8 mouse cellular contexts compared by ENCODE assay signal in the genomic region with DNA sequence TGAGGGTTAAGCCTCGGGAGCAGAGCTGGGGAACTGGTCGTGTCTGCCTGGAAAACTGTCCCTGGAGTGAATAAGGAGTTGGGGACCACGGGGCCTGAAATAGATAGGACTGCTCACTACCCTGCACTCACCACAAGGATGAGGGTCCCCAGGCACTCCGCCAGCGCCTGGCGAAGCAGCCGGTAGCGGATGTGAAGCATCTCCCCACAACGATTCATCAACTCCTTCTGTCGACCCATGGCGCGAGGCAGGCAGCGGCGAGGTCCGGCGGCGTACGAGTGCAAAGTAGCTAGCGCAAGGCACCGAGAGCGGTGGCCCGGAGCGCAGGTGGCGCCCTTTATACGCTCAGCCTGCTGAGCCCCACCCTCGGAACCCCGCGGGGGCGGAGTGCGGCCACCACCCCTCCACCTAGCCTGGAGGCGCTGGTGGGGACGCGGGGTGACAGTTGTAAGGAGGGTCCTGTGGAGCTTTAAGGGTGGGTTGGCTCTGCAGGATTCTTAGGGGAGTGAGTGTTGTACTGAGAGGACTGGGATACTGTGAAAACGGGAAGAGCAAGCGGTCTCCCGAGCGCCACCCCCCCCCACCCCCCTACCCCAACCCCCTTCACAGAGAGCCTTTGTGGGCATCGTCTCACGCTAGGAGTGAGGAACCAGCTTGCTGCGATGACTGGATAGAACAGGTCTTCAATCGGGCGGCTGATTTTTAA. TPM values are rescaled to one million over a fixed set of nuclear protein-coding genes. Genes with fewer than 3 reads are reported as not detected.
DNase-seq lines count a peak whose midpoint lies in the region; ATAC-seq and TF ChIP-seq lines count a peak whose summit lies in the region.

A gene (minus strand): TSS at position 313 of the 706 bp plus-strand sequence.

- H3K36me3 ChIP-seq in testis, adult 2 months (ENCODE audit: control insufficient read depth, insufficient read depth, low read length): no peaks in the 10 kb centered on the region
- H3K36me3 ChIP-seq in forebrain, embryonic 11.5 days (ENCODE audit: control insufficient read depth, insufficient read depth, low read length): no peaks in the 10 kb centered on the region
- no peaks in the 10 kb centered on the region for H3K36me3 ChIP-seq in intestine, embryonic 15.5 days
- no peaks in the 10 kb centered on the region for H3K36me3 ChIP-seq in liver, embryonic 16.5 days (ENCODE audit: control insufficient read depth, insufficient read depth)
- no peaks in the 10 kb centered on the region for H3K36me3 ChIP-seq in neural tube, embryonic 12.5 days

- H3K9me3 ChIP-seq in forebrain, embryonic 11.5 days (ENCODE audit: control insufficient read depth, low read length): no peaks in the 10 kb centered on the region
- H3K9me3 ChIP-seq in intestine, embryonic 15.5 days: no peaks in the 10 kb centered on the region
- no peaks in the 10 kb centered on the region for H3K9me3 ChIP-seq in liver, embryonic 16.5 days (replicated peaks; ENCODE audit: control insufficient read depth, low read length)
- H3K9me3 ChIP-seq in neural tube, embryonic 12.5 days: no peaks in the 10 kb centered on the region

- DNase-seq in testis, postnatal 10 days (ENCODE audit: low spot score): no peak
- peak; percentile 62 for DNase-seq in forebrain, embryonic 11.5 days (ENCODE audit: low spot score)
- peak; percentile 83 for DNase-seq in urinary bladder, postnatal 14 days (ENCODE audit: low spot score)
- no peak for DNase-seq in layer of hippocampus, adult 8-10 months (ENCODE audit: low spot score in 2 of 2)

- peak within 1 kb of the TSS; percentile 57 for H3K9ac ChIP-seq in forebrain, embryonic 11.5 days (ENCODE audit: low read length)
- no peak within 1 kb of the TSS for H3K9ac ChIP-seq in intestine, embryonic 15.5 days
- peak within 1 kb of the TSS; percentile 65 for H3K9ac ChIP-seq in liver, embryonic 16.5 days (ENCODE audit: low read depth, low read length)
- H3K9ac ChIP-seq in neural tube, embryonic 12.5 days: peak within 1 kb of the TSS; percentile 59

- H3K4me2 ChIP-seq in forebrain, embryonic 11.5 days (ENCODE audit: low read depth, low read length, severe bottlenecking): peak within 1 kb of the TSS; percentile 82
- peak within 1 kb of the TSS; percentile 91 for H3K4me2 ChIP-seq in intestine, embryonic 15.5 days (replicated peaks)
- H3K4me2 ChIP-seq in liver, embryonic 16.5 days (ENCODE audit: low read depth, low read length): peak within 1 kb of the TSS; percentile 87
- H3K4me2 ChIP-seq in neural tube, embryonic 12.5 days (replicated peaks): peak within 1 kb of the TSS; percentile 87

- under 1% methylated on average over 42 of the region's 42 CpGs for WGBS in forebrain, embryonic 11.5 days
- under 1% methylated on average over 42 of the region's 42 CpGs for WGBS in intestine, embryonic 15.5 days
- WGBS in liver, embryonic 16.5 days (ENCODE audit: insufficient replicate concordance): under 1% methylated on average over 42 of the region's 42 CpGs
- under 1% methylated on average over 42 of the region's 42 CpGs for WGBS in neural tube, embryonic 12.5 days

- ATAC-seq in forebrain, embryonic 11.5 days (replicated peaks; ENCODE audit: low FRiP score): no peak
- peak; percentile 61 for ATAC-seq in intestine, embryonic 15.5 days
- ATAC-seq in liver, embryonic 16.5 days (ENCODE audit: low read depth): peak; percentile 65
- peak; percentile 54 for ATAC-seq in neural tube, embryonic 12.5 days (ENCODE audit: low FRiP score, low read depth)

- peaks cover 18% of the 10 kb centered on the region for H3K4me1 ChIP-seq in testis, adult 2 months (ENCODE audit: control insufficient read depth, insufficient read depth, low read length)
- peaks cover 4% of the 10 kb centered on the region; the same call in 1 of the 2 replicates for H3K4me1 ChIP-seq in forebrain, embryonic 11.5 days (replicated peaks; ENCODE audit: control insufficient read depth, insufficient read depth, low read length)
- peaks cover 37% of the 10 kb centered on the region for H3K4me1 ChIP-seq in intestine, embryonic 15.5 days (replicated peaks)
- peaks cover 34% of the 10 kb centered on the region for H3K4me1 ChIP-seq in liver, embryonic 16.5 days (ENCODE audit: control insufficient read depth, low read depth, low read length)
- H3K4me1 ChIP-seq in neural tube, embryonic 12.5 days: peaks cover 10% of the 10 kb centered on the region

- H3K27ac ChIP-seq in testis, adult 2 months (ENCODE audit: control insufficient read depth, insufficient read depth, low read depth, low read length): no peak within 1 kb of the TSS
- H3K27ac ChIP-seq in forebrain, embryonic 11.5 days (ENCODE audit: low read depth, low read length): no peak within 1 kb of the TSS
- H3K27ac ChIP-seq in intestine, embryonic 15.5 days: no peak within 1 kb of the TSS
- H3K27ac ChIP-seq in liver, embryonic 16.5 days (ENCODE audit: low read length): peak within 1 kb of the TSS; percentile 58; the same call in 1 of the 2 replicates
- no peak within 1 kb of the TSS for H3K27ac ChIP-seq in neural tube, embryonic 12.5 days

- H3K4me3 ChIP-seq in testis, adult 2 months (ENCODE audit: control insufficient read depth, low read depth, low read length): peak within 1 kb of the TSS; percentile 61
- H3K4me3 ChIP-seq in forebrain, embryonic 11.5 days (ENCODE audit: low read depth, low read length): peak within 1 kb of the TSS; percentile 36
- H3K4me3 ChIP-seq in intestine, embryonic 15.5 days (replicated peaks): peak within 1 kb of the TSS; percentile 37
- H3K4me3 ChIP-seq in liver, embryonic 16.5 days (ENCODE audit: low read depth, low read length): peak within 1 kb of the TSS; percentile 64
- H3K4me3 ChIP-seq in neural tube, embryonic 12.5 days: peak within 1 kb of the TSS; percentile 37

- TF ChIP-seq CTCF in testis, adult 2 months (IDR thresholded peaks at IDR 0.05; ENCODE audit: control insufficient read depth, insufficient read depth, insufficient replicate concordance, low read depth, low read length): no peak

- TF ChIP-seq POLR2A in testis, adult 2 months (IDR thresholded peaks at IDR 0.05; ENCODE audit: control insufficient read depth, low read depth, low read length): no peak

- no peaks in the 10 kb centered on the region; the same call in 1 of the 2 replicates for H3K27me3 ChIP-seq in testis, adult 2 months (ENCODE audit: control insufficient read depth, insufficient read depth, low read length)
- H3K27me3 ChIP-seq in forebrain, embryonic 11.5 days (ENCODE audit: control insufficient read depth, insufficient read depth, low read length): peaks cover 20% of the 10 kb centered on the region; the same call in 1 of the 2 replicates
- no peaks in the 10 kb centered on the region; the same call in 1 of the 2 replicates for H3K27me3 ChIP-seq in intestine, embryonic 15.5 days (replicated peaks)
- peaks cover 25% of the 10 kb centered on the region for H3K27me3 ChIP-seq in liver, embryonic 16.5 days (ENCODE audit: control insufficient read depth, insufficient read depth, low read depth, low read length)
- peaks cover 40% of the 10 kb centered on the region for H3K27me3 ChIP-seq in neural tube, embryonic 12.5 days (replicated peaks)

RNA-seq across cellular contexts. Expression of the gene that starts here (rescaled TPM):
- polyA plus RNA-seq in testis, adult 2 months (2012; rRNA removed): 5.2 and 6.7 TPM in 2 replicates
- 1.6 and 2.1 TPM in 2 replicates for polyA plus RNA-seq in forebrain, embryonic 11.5 days (2014; fragmentation: Nextera tagmentation; extraction: Ambion mirVana)
- polyA plus RNA-seq in intestine, embryonic 15.5 days (2015; fragmentation: Nextera tagmentation; extraction: Ambion mirVana): 2.3 and 2.8 TPM in 2 replicates
- polyA plus RNA-seq in liver, embryonic 16.5 days (2015; fragmentation: Nextera tagmentation; extraction: Ambion mirVana): 10.4 and 11.4 TPM in 2 replicates
- 0.68 and 0.77 TPM in 2 replicates for polyA plus RNA-seq in neural tube, embryonic 12.5 days (2016; fragmentation: Nextera tagmentation; extraction: Ambion mirVana)
- not detected for total RNA-seq in layer of hippocampus, adult 8-10 months (2022)

Comparison
In these comparisons a context has a peak if more than half of its experiments do, and no peak if none do; other contexts are left out.
1. Peak in ATAC-seq, H3K4me3 ChIP-seq, H3K9ac ChIP-seq and H3K4me2 ChIP-seq in neural tube, embryonic 12.5 days; RNA of the gene not detected or under 1 TPM.
2. DNase-seq: peak in forebrain, embryonic 11.5 days (single experiment) and urinary bladder, postnatal 14 days (single experiment); none in testis, postnatal 10 days (single experiment) and layer of hippocampus, adult 8-10 months (0 of 2).
3. Peak in every context shown above with its lines, with median percentiles within 50 percentile points of each other: H3K4me3 ChIP-seq and H3K4me2 ChIP-seq.